Mouse (Mus musculus) layer of hippocampus, adult 2 months (tissue): ENCODE results near the gene Il10rb. TPM values are rescaled to one million over a fixed set of nuclear protein-coding genes. Genes with fewer than 3 reads are reported as not detected.

Experiments
- DNase-seq, 2 experiments: peaks; one replicate each; pipeline ENCODE4 v3.0.0; 2022; ENCODE audit warnings: low spot score in 2 of 2
- H3K27ac ChIP-seq: fragments of 200-600 bp; 2 replicates; pipeline ENCODE4 v1.8.1; 2022
- H3K4me3 ChIP-seq: fragments of 200-600 bp; 2 replicates; pipeline ENCODE4 v1.8.1; 2022; ENCODE audit warnings: mild to moderate bottlenecking
- CTCF ChIP-seq: fragments of 200-600 bp; conservative IDR thresholded peaks from 2 replicates; pipeline ENCODE4 v1.8.1; 2022; ENCODE audit warnings: antibody characterized with exemption, mild to moderate bottlenecking, moderate library complexity
- total RNA-seq, 2 experiments: library from RNA; stranded (reverse); gene quantifications; 2 replicates each; pipeline ENCODE4 v1.2.3; 2021

The Il10rb gene
- total RNA-seq, 2 experiments from 2014 or later = 8.6 to 9.0 TPM

DNA sequence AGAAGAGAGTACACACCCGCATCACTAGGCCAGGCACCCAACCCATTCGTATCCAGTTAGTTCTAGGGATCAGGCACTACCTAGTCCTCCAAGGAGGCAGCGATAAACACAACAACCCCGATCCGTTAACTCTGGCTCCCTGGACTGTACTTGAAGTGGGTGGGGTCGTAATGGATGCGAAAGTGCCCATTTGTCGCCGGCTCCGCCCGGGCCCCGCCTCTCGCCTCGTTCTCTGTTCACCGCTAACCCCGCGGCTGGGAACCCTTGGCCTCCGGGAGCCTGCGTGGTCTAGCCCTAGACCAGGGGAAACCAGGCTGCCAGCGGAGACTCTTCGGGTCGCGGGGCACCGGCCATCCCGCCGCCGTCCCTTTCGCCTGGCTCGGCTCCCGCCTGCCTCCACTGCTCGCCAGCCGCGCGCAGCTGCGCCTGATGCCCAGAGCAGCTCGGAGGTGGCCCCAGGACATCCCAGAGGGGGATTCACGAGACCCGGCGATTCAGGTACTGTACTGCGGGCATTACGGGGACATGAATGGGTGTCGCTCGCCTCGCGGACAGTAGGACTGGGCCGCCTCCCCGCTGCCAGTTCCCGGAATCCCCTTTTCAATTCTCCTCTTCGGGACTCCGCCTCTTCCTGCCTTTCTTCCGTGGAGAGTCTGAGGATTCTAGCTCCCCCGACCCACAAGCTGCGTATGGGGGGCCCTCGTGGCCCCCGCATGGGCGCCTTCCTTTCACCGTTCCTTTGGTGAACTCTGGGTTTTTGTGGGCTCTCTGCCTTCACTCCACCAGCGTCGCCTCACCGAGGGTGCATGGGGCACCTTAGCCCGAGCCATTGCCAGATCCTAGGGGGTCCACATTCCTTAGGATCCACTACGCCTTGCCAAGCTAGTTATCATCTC is 33.1 kb upstream of the Il10rb start, which contains the start of gene Ifnar2:
TSS of gene Ifnar2 (plus strand) at position 207 of the 896 bp plus-strand sequence.
- Histone ChIP-seq H3K27ac (peak within 1 kb of the TSS; percentile 90), H3K4me3 (peak within 1 kb of the TSS; percentile 96)
- DNase-seq = peak; percentile 68 to 79
- no peak for TF ChIP-seq CTCF

DNA sequence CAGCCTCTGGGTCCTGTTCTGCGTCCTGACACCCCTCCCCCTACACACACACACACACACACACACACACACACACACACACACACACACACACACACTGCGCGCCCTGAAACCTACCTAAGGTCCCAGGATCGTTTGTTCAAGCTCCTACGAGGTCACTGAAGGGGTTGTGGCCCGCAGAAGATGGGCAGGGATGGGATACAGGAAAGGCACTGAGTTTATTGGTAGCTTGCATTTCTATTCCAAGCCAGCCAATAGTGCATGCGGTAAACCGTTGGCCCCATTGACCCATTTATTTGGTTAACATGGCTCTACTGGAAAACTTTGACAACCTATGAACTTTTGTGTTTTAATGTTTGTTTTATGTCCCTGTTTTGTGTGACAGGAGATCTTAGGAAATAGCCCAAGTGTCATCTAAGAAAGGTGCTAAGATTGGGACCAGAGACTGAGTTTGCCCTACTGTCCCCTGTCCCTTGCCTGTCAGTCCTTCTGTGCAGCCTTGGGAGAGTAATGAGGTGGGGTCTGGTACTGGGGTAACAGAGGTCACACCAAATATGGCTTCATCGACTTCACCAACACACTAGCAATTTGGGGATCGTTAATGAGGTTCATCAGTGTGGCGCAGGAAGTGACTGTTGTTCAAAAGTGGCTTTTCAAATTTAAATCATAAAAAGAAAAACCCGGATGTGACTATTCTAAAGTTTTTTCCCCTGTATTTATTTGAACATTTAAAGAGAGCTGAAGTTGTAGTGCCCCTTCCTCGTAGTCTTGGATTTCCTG is 32.3 kb upstream of the Il10rb start:
- Histone ChIP-seq H3K27ac (peak overlapping the region; percentile 90), H3K4me3 (peak overlapping the region; percentile 96)
- DNase-seq = no peak
- no peak for TF ChIP-seq CTCF

DNA sequence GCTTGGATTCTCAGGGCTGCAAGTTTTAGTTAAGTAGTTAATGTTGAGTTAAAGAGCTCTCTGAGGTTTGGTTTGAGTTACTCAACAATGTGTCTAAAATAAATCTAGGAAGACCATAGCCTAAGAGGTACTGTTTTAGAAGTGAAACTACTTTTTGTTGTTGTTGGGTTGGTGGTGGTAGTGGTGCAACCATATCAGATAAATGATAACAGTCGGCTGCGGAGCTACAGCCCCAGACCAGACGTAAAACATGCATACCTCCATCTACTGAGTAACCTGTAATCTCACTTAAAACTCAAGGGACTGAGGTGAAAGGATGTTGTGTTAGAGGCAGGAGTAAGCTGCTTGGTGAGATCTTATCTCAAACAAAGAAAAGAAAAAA is 31.7 kb upstream of the Il10rb start:
- no peak for DNase-seq
- Histone ChIP-seq H3K4me3 (peak overlapping the region; percentile 96; the same call in 1 of the 2 replicates), H3K27ac (peak overlapping the region; percentile 90)
- TF ChIP-seq CTCF = no peak

GRCm38 (mm10) chr16:91376701-91377100 is 29.3 kb upstream of the Il10rb start:
- no peak for DNase-seq
- Histone ChIP-seq H3K4me3 (no peak overlapping the region), H3K27ac (peak overlapping the region; percentile 72)
- no peak for TF ChIP-seq CTCF

DNA sequence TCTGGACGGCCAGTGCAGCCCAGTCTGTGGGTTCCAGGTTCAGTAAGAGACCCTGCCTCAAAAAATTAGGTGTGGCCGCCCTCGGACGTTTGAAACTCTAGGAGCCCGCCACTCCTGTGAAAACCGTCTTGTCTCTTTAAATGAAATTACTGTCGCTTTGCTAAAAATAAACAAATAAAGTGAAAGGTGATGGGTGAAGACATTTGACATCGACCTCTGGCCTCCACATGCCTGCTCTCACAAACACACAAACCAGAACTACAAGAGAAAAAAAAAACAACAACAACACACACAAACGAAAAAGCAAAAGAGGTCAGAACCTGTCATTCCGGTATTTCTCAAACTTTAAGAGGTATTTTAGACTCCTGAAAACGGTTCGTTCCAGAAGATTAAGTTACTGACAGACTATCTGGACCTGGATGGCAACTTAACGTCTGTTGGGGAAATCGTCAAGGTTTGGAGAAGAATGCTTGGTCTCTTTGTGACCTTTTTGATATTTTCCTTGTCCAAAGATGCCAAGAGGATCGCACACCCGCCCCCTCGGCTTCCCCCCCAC is 27.5 kb upstream of the Il10rb start:
- no peak for TF ChIP-seq CTCF
- H3K27ac ChIP-seq = peak overlapping the region; percentile 80
- H3K4me3 ChIP-seq = peak overlapping the region; percentile 8; the same call in 1 of the 2 replicates
- DNase-seq = no peak

- H3K27ac ChIP-seq = peak overlapping the region; percentile 80
- no peak for DNase-seq
- TF ChIP-seq CTCF = no peak
- no peak overlapping the region for H3K4me3 ChIP-seq
Observed at GRCm38 (mm10) chr16:91378991-91379390, 27.0 kb upstream of the Il10rb start.

- Histone ChIP-seq H3K4me3 (no peak overlapping the region), H3K27ac (peak overlapping the region; percentile 80)
- DNase-seq = no peak
- TF ChIP-seq CTCF = no peak
Observed at GRCm38 (mm10) chr16:91379412-91379811, 26.6 kb upstream of the Il10rb start.

- Histone ChIP-seq H3K4me3 (no peak overlapping the region), H3K27ac (peak overlapping the region; percentile 43; the same call in 1 of the 2 replicates)
- no peak for DNase-seq
- no peak for TF ChIP-seq CTCF
Observed at GRCm38 (mm10) chr16:91380151-91380550, 25.8 kb upstream of the Il10rb start.

GRCm38 (mm10) chr16:91381606-91382005 is 24.4 kb upstream of the Il10rb start:
- Histone ChIP-seq H3K27ac (no peak overlapping the region), H3K4me3 (no peak overlapping the region)
- no peak for TF ChIP-seq CTCF
- DNase-seq = no peak

- no peak for DNase-seq
- TF ChIP-seq CTCF = no peak
- Histone ChIP-seq H3K27ac (no peak overlapping the region), H3K4me3 (no peak overlapping the region)
Observed at GRCm38 (mm10) chr16:91382261-91382790, 23.6 kb upstream of the Il10rb start.

DNA sequence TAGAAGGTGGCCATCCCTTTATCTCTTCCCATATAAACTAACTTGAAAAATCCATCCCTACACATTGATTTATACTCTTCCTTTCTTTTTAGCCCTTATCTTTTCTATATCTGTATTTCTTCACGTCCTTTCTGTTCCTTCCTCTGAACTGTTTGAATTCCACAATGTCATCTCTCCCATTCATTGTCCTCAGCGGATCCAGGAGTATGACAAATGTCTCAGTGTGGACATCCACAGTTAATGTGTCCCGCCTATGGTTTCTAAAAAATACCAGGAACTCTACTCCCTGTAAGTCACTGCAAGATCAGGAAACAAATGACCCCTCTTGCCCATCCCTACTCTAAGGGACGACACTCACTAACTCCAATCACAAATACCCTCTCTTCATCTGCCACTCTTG is 21.7 kb upstream of the Il10rb start:
- Histone ChIP-seq H3K4me3 (no peak overlapping the region), H3K27ac (no peak overlapping the region)
- no peak for TF ChIP-seq CTCF
- no peak for DNase-seq

GRCm38 (mm10) chr16:91385621-91386020 is 20.3 kb upstream of the Il10rb start:
- Histone ChIP-seq H3K27ac (peak overlapping the region; percentile 55; the same call in 1 of the 2 replicates), H3K4me3 (no peak overlapping the region)
- TF ChIP-seq CTCF = 0 out of 2 replicates have a peak, but pooled peaks have one; percentile 23
- DNase-seq = no peak
